Mouse (Mus musculus): Measurements from ENCODE around the gene Trim45.

GRCm38 (mm10) chr3:100961501-100961900, 39.5 kb downstream of the Trim45 start:
- TF ChIP-seq POLR2A (IDR thresholded peaks at IDR 0.05; ENCODE audit: borderline replicate concordance, insufficient read depth, low read length) (no peak), CTCF (IDR thresholded peaks at IDR 0.05; ENCODE audit: borderline replicate concordance, insufficient read depth, low read depth, low read length) (no peak)
